Mouse (Mus musculus) embryonic facial prominence, embryonic 14.5 days (tissue): ENCODE measurements at regions not wholly inside any gene's neighbourhood (a gene's known extent, or its start where the extent isn't known, plus 50 kb on each side); places are given as distances from the start of the nearest gene placed in this dataset.

Experiments
- ATAC-seq: fragments of 200-750 bp; cut with Nextera tagmentation; 2 replicates; pipeline ENCODE4 v1.8.0; 2017; ENCODE audit warnings: low read depth, moderate number of reproducible peaks, moderate TSS enrichment
- DNase-seq: peaks from one replicate; pipeline ENCODE4 v3.0.0-alpha.2; 2015; ENCODE audit warnings: low spot score
- H3K27ac ChIP-seq: fragments of 300-500 bp; sonication (generic); replicated peaks from 2 replicates; pipeline ENCODE4 v1.5.1; 2014; ENCODE audit warnings: low read depth, mild to moderate bottlenecking, low read length, moderate library complexity
- H3K27me3 ChIP-seq: fragments of 300-500 bp; sonication (generic); replicated peaks from 2 replicates; pipeline ENCODE4 v1.6.1; 2014; ENCODE audit warnings: low read length; ENCODE audit not compliant: control insufficient read depth, insufficient read depth
- H3K36me3 ChIP-seq: fragments of 300-500 bp; sonication (generic); 2 replicates; pipeline ENCODE4 v1.6.1; 2014; ENCODE audit warnings: low read length, mixed read lengths; ENCODE audit not compliant: control insufficient read depth, insufficient read depth
- H3K4me1 ChIP-seq: fragments of 300-500 bp; sonication (generic); 2 replicates; pipeline ENCODE4 v1.6.1; 2014; ENCODE audit warnings: antibody characterized with exemption, low read length; ENCODE audit not compliant: control insufficient read depth, insufficient read depth
- H3K4me2 ChIP-seq: fragments of 300-500 bp; sonication (generic); 2 replicates; pipeline ENCODE4 v1.6.1; 2014; ENCODE audit warnings: low read depth, mild to moderate bottlenecking, low read length, moderate library complexity, mixed read lengths
- H3K4me3 ChIP-seq: fragments of 300-500 bp; sonication (generic); 2 replicates; pipeline ENCODE4 v1.5.1; 2014; ENCODE audit warnings: low read depth, mild to moderate bottlenecking, low read length
- H3K9ac ChIP-seq: fragments of 300-500 bp; sonication (generic); 2 replicates; pipeline ENCODE4 v1.6.1; 2014; ENCODE audit warnings: low read depth, mild to moderate bottlenecking, low read length, moderate library complexity, mixed read lengths
- H3K9me3 ChIP-seq: fragments of 300-500 bp; sonication (generic); 2 replicates; pipeline ENCODE4 v1.6.1; 2016; ENCODE audit warnings: low read length; ENCODE audit not compliant: control insufficient read depth
- WGBS: fragments of 180-500 bp; shearing (Covaris S2); extraction: QIAGEN DNeasy Blood & Tissue Kit; methylation state at CpG from one replicate; pipeline ENCODE4 v1.1.7; 2014; 5-methylcytosine and 5-hydroxymethylcytosine counted together

GRCm38 (mm10) chr8:64491561-64491960 lies 201.3 kb downstream of the Cpe start:
- 87% methylated on average over 2 of the region's 2 CpGs for WGBS
- Histone ChIP-seq H3K9ac (no peak overlapping the region), H3K4me3 (no peak overlapping the region), H3K27ac (no peak overlapping the region), H3K36me3 (no peaks in the 10 kb centered on the region), H3K4me1 (no peaks in the 10 kb centered on the region), H3K27me3 (no peaks in the 10 kb centered on the region), H3K4me2 (no peak overlapping the region), H3K9me3 (no peaks in the 10 kb centered on the region)
- DNase-seq (no peak), ATAC-seq (no peak)

GRCm38 (mm10) chr8:64488057-64488456 lies 204.8 kb downstream of the Cpe start:
- Histone ChIP-seq H3K4me2 (no peak overlapping the region), H3K27me3 (no peaks in the 10 kb centered on the region), H3K27ac (no peak overlapping the region), H3K9me3 (no peaks in the 10 kb centered on the region), H3K4me1 (no peaks in the 10 kb centered on the region), H3K36me3 (no peaks in the 10 kb centered on the region), H3K4me3 (no peak overlapping the region), H3K9ac (no peak overlapping the region)
- 83% methylated on average over 3 of the region's 3 CpGs for WGBS
- ATAC-seq, result no peak
- no peak for DNase-seq

GRCm38 (mm10) chr8:64473276-64473675 lies 219.6 kb downstream of the Cpe start:
- Histone ChIP-seq H3K27me3 (no peaks in the 10 kb centered on the region), H3K36me3 (no peaks in the 10 kb centered on the region), H3K4me3 (no peak overlapping the region), H3K9me3 (no peaks in the 10 kb centered on the region), H3K4me1 (peaks cover 4% of the 10 kb centered on the region; the same call in 1 of the 2 replicates), H3K9ac (no peak overlapping the region), H3K27ac (no peak overlapping the region), H3K4me2 (no peak overlapping the region)
- no peak for DNase-seq
- ATAC-seq, result no peak

GRCm38 (mm10) chr8:64472801-64473270 lies 220.0 kb downstream of the Cpe start:
- Histone ChIP-seq H3K9ac (no peak overlapping the region), H3K9me3 (no peaks in the 10 kb centered on the region), H3K27ac (no peak overlapping the region), H3K36me3 (no peaks in the 10 kb centered on the region), H3K4me2 (no peak overlapping the region), H3K27me3 (no peaks in the 10 kb centered on the region), H3K4me3 (no peak overlapping the region), H3K4me1 (peaks cover 4% of the 10 kb centered on the region; the same call in 1 of the 2 replicates)
- no peak for ATAC-seq
- no peak for DNase-seq
- 88% methylated on average over 1 of the region's 1 CpGs for WGBS

GRCm38 (mm10) chr8:64461136-64461535 lies 231.7 kb downstream of the Cpe start:
- H3K27me3 ChIP-seq, result no peaks in the 10 kb centered on the region
- H3K36me3 ChIP-seq, result no peaks in the 10 kb centered on the region
- no peaks in the 10 kb centered on the region for H3K9me3 ChIP-seq
- no peak overlapping the region for H3K4me3 ChIP-seq
- H3K4me2 ChIP-seq, result no peak overlapping the region
- WGBS, result 78% methylated on average over 4 of the region's 4 CpGs
- H3K9ac ChIP-seq, result no peak overlapping the region
- H3K27ac ChIP-seq, result no peak overlapping the region
- DNase-seq (no peak), ATAC-seq (no peak)
- H3K4me1 ChIP-seq, result no peaks in the 10 kb centered on the region

GRCm38 (mm10) chr8:64456970-64457369 lies 235.9 kb downstream of the Cpe start:
- no peak overlapping the region for H3K9ac ChIP-seq
- no peak overlapping the region for H3K4me3 ChIP-seq
- no peak for ATAC-seq
- H3K9me3 ChIP-seq, result no peaks in the 10 kb centered on the region
- no peaks in the 10 kb centered on the region for H3K4me1 ChIP-seq
- DNase-seq, result peak; percentile 37
- H3K27ac ChIP-seq, result no peak overlapping the region
- no peaks in the 10 kb centered on the region for H3K27me3 ChIP-seq
- WGBS, result 73% methylated on average over 5 of the region's 5 CpGs
- H3K4me2 ChIP-seq, result no peak overlapping the region
- H3K36me3 ChIP-seq, result no peaks in the 10 kb centered on the region

- H3K4me2 ChIP-seq, result no peak overlapping the region
- H3K27me3 ChIP-seq, result no peaks in the 10 kb centered on the region
- no peaks in the 10 kb centered on the region for H3K36me3 ChIP-seq
- H3K4me1 ChIP-seq, result no peaks in the 10 kb centered on the region
- no peak for ATAC-seq
- no peaks in the 10 kb centered on the region for H3K9me3 ChIP-seq
- no peak overlapping the region for H3K9ac ChIP-seq
- WGBS, result 75% methylated on average over 4 of the region's 4 CpGs
- DNase-seq, result no peak
- H3K4me3 ChIP-seq, result no peak overlapping the region
- no peak overlapping the region for H3K27ac ChIP-seq
These were observed 238.1 kb downstream of the Cpe start for GRCm38 (mm10) chr8:64454736-64455135.

GRCm38 (mm10) chr8:64445366-64445765 lies 239.3 kb upstream of the Tll1 start:
- peaks cover 5% of the 10 kb centered on the region; the same call in 1 of the 2 replicates for H3K4me1 ChIP-seq
- no peak overlapping the region for H3K4me3 ChIP-seq
- no peaks in the 10 kb centered on the region for H3K36me3 ChIP-seq
- no peak for DNase-seq
- H3K4me2 ChIP-seq, result no peak overlapping the region
- WGBS, result 83% methylated on average over 3 of the region's 3 CpGs
- H3K9ac ChIP-seq, result no peak overlapping the region
- H3K9me3 ChIP-seq, result no peaks in the 10 kb centered on the region
- H3K27ac ChIP-seq, result no peak overlapping the region
- ATAC-seq, result no peak
- H3K27me3 ChIP-seq, result no peaks in the 10 kb centered on the region

- peaks cover 5% of the 10 kb centered on the region; the same call in 1 of the 2 replicates for H3K4me1 ChIP-seq
- WGBS, result 27% methylated on average over 5 of the region's 5 CpGs
- DNase-seq, result peak; percentile 89
- H3K9ac ChIP-seq, result no peak overlapping the region
- H3K4me3 ChIP-seq, result no peak overlapping the region
- H3K4me2 ChIP-seq, result peak overlapping the region; percentile 35
- ATAC-seq, result peak; percentile 89
- H3K9me3 ChIP-seq, result no peaks in the 10 kb centered on the region
- H3K27me3 ChIP-seq, result no peaks in the 10 kb centered on the region; the same call in 1 of the 2 replicates
- no peaks in the 10 kb centered on the region for H3K36me3 ChIP-seq
- no peak overlapping the region for H3K27ac ChIP-seq
These were observed 238.4 kb upstream of the Tll1 start for GRCm38 (mm10) chr8:64444429-64444828.
